In the genomic region with DNA sequence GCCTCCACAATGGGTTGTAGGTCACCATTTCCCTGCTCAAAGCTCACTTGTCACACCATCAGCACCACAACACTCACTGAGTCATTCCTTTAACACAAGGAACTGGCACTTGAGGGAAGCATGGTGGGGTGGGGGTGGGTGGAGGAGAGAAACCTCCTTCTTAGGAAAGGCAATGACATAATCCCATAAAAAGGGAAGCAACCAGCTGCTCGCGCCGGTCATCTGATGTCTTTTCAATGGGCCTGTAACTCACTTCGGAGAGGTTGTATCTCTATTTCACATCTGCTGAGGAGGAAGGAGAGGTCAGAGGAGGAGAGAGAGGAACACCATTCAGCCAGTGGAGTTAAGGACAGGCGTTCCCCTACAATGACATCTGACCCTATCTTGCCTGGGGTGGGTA, we compare ENCODE assay signal across 14 mouse cellular contexts.
DNase-seq lines count a peak whose midpoint lies in the region; ATAC-seq and TF ChIP-seq lines count a peak whose summit lies in the region.
"Had no signal": no experiment of that assay in that cellular context is flagged by ENCODE, and none has a peak within 500 bp of the region (broad histone marks: within the 10 kb centered on the region; RNA-seq: fewer than 3 reads in every experiment).

No protein-coding gene starts in this region.

- no peaks in the 10 kb centered on the region for H3K36me3 ChIP-seq in lung, postnatal 0 days (ENCODE audit: insufficient read depth, low read length)
- no peaks in the 10 kb centered on the region for H3K36me3 ChIP-seq in splenic B cell, adult 2 months (ENCODE audit: control insufficient read depth, insufficient read depth, low read length, poor library complexity, severe bottlenecking)
- H3K36me3 ChIP-seq: heart, embryonic 15.5 days; midbrain, embryonic 10.5 days had no signal

- no peak for TF ChIP-seq CTCF in lung, postnatal 0 days (IDR thresholded peaks at IDR 0.05)

- DNase-seq in frontal cortex, postnatal 10 days (ENCODE audit: low spot score in 2 of 2), result no peak
- DNase-seq in lung, postnatal 0 days (ENCODE audit: low spot score), result peak; percentile 44
- DNase-seq in lung, postnatal 14 days, result no peak
- peak; percentile 36 for DNase-seq in lung, postnatal 25 days (ENCODE audit: low spot score)
- peak; percentile 25 for DNase-seq in splenic B cell, adult 2 months (ENCODE audit: low read depth, low spot score)
- no peak for DNase-seq in adrenal gland, postnatal 25 days
- DNase-seq in ovary, postnatal 10 days (ENCODE audit: low spot score), result no peak
- DNase-seq: adrenal gland, postnatal 14 days; cerebellum, adult 8-10 months; right cerebral cortex, postnatal 4 days had no signal

- no peaks in the 10 kb centered on the region for H3K27me3 ChIP-seq in lung, postnatal 0 days (replicated peaks; ENCODE audit: insufficient read depth, low read length)
- H3K27me3 ChIP-seq in splenic B cell, adult 2 months (ENCODE audit: control insufficient read depth, insufficient read depth, low read length, poor library complexity, severe bottlenecking), result no peaks in the 10 kb centered on the region
- H3K27me3 ChIP-seq: heart, embryonic 15.5 days had no signal

- no peaks in the 10 kb centered on the region for H3K9me3 ChIP-seq in lung, postnatal 0 days (ENCODE audit: low read length)
- H3K9me3 ChIP-seq: heart, embryonic 15.5 days; midbrain, embryonic 10.5 days had no signal

- H3K4me2 ChIP-seq in lung, postnatal 0 days (replicated peaks; ENCODE audit: low read depth, low read length), result no peak overlapping the region
- H3K4me2 ChIP-seq: heart, embryonic 15.5 days had no signal

- 58% methylated on average over 5 of the region's 5 CpGs for WGBS in lung, postnatal 0 days

- peaks cover 11% of the 10 kb centered on the region; the same call in 1 of the 2 replicates for H3K4me1 ChIP-seq in lung, postnatal 0 days (ENCODE audit: insufficient read depth, low read depth, low read length)

- no peak overlapping the region for H3K27ac ChIP-seq in lung, postnatal 0 days (ENCODE audit: low read length)
- H3K27ac ChIP-seq: heart, embryonic 15.5 days; midbrain, embryonic 10.5 days had no signal

- no peak overlapping the region for H3K4me3 ChIP-seq in lung, postnatal 0 days (ENCODE audit: low read depth, low read length)
- H3K4me3 ChIP-seq: heart, embryonic 15.5 days; midbrain, embryonic 10.5 days had no signal

- TF ChIP-seq EP300 in lung, postnatal 0 days (IDR thresholded peaks at IDR 0.05), result no peak

- peak; percentile 83 for ATAC-seq in frontal cortex, adult (ENCODE audit: low TSS enrichment)
- peak; percentile 11; the same call in 1 of the 2 replicates for ATAC-seq in lung, postnatal 0 days
- ATAC-seq: inflammation-experienced regulatory T-cells, adult 6 months had no signal

- H3K9ac ChIP-seq in lung, postnatal 0 days (replicated peaks; ENCODE audit: low read depth), result no peak overlapping the region
- H3K9ac ChIP-seq: heart, embryonic 15.5 days had no signal

Comparison
In these comparisons a context has a peak if more than half of its experiments do, and no peak if none do; other contexts are left out.
1. DNase-seq: peak in lung, postnatal 0 days (single experiment), lung, postnatal 25 days (single experiment) and splenic B cell, adult 2 months (single experiment); none in frontal cortex, postnatal 10 days (0 of 2), lung, postnatal 14 days (single experiment), adrenal gland, postnatal 25 days (single experiment) and ovary, postnatal 10 days (single experiment).